13 mouse cellular contexts compared by ENCODE assay signal in genomic region chr4:46165831-46166230, GRCm38 (mm10).
"Had no signal": no experiment of that assay in that cellular context is flagged by ENCODE, and none has a peak within 500 bp of the region (broad histone marks: within the 10 kb centered on the region; RNA-seq: fewer than 3 reads in every experiment).

No protein-coding gene starts in this region.

- ATAC-seq: liver, embryonic 12.5 days; midbrain, embryonic 16.5 days had no signal

- DNase-seq: kidney, adult 18-20 months; kidney, adult 9 months; kidney, postnatal 14 days; kidney, postnatal 4 days; left cerebral cortex, postnatal 4 days; lung, adult 2 months; retina, postnatal 1 day; right cerebral cortex, postnatal 25 days; spleen, adult 18-20 months; thymus, adult 18-20 months; thymus, postnatal 36 days had no signal
